Comparison of ENCODE assay signal across 8 mouse cellular contexts in the genomic region with DNA sequence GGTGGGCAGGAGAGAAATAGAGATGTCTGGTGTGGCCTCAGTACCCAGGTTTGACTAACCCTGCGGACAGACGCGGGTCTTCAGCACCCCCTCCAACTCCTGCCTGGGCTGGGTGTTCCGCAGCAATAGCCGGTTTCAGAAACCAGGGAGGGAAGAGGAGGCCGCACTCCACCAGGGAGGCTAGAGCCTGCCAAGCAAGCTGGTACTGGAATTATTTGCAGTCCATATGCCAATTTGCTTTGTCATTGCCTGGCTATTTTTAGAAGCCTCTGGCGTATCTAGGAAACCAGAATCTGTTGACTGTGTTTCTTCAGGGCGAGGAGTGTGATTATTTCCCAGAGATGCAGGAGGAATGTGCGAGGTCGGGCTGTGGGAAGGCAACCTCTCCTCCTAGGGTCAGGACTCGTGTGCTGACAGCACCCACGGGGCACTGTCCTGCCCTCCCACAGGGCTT.
DNase-seq lines count a peak whose midpoint lies in the region; ATAC-seq lines count a peak whose summit lies in the region.

No protein-coding gene starts in this region.

- no peak overlapping the region for H3K4me3 ChIP-seq in kidney, embryonic 15.5 days (replicated peaks)
- H3K4me3 ChIP-seq in heart, embryonic 13.5 days = no peak overlapping the region

- no peak for ATAC-seq in kidney, embryonic 15.5 days (replicated peaks; ENCODE audit: low FRiP score)
- 0 out of 2 replicates have a peak, but pooled peaks have one; percentile 42 for ATAC-seq in heart, embryonic 13.5 days (ENCODE audit: extremely low read depth, insufficient number of reproducible peaks, low FRiP score, low TSS enrichment)

- no peaks in the 10 kb centered on the region for H3K27me3 ChIP-seq in kidney, embryonic 15.5 days
- peaks cover 7% of the 10 kb centered on the region; the same call in 1 of the 2 replicates for H3K27me3 ChIP-seq in heart, embryonic 13.5 days (replicated peaks)

- no peaks in the 10 kb centered on the region for H3K9me3 ChIP-seq in kidney, embryonic 15.5 days (replicated peaks)
- no peaks in the 10 kb centered on the region for H3K9me3 ChIP-seq in heart, embryonic 13.5 days

- no peak overlapping the region for H3K9ac ChIP-seq in kidney, embryonic 15.5 days
- H3K9ac ChIP-seq in heart, embryonic 13.5 days = no peak overlapping the region

- 70% methylated on average over 12 of the region's 12 CpGs for WGBS in kidney, embryonic 15.5 days
- WGBS in heart, embryonic 13.5 days = 37% methylated on average over 12 of the region's 12 CpGs

- no peaks in the 10 kb centered on the region for H3K36me3 ChIP-seq in kidney, embryonic 15.5 days
- H3K36me3 ChIP-seq in heart, embryonic 13.5 days = no peaks in the 10 kb centered on the region

- H3K4me2 ChIP-seq in kidney, embryonic 15.5 days = no peak overlapping the region
- H3K4me2 ChIP-seq in heart, embryonic 13.5 days = peak overlapping the region; percentile 52

- H3K4me1 ChIP-seq in kidney, embryonic 15.5 days = no peaks in the 10 kb centered on the region
- peaks cover 18% of the 10 kb centered on the region for H3K4me1 ChIP-seq in heart, embryonic 13.5 days

- DNase-seq in kidney, adult 9 months = peak; percentile 14
- DNase-seq in cerebellum, postnatal 10 days = peak; percentile 94 to 95
- peak; percentile 66 to 77 for DNase-seq in left cerebral cortex, adult 18-20 months (ENCODE audit: low spot score in 2 of 2)
- peak; percentile 86 for DNase-seq in right cerebral cortex, adult 18-20 months
- DNase-seq in thymus, postnatal 25 days = no peak
- no peak for DNase-seq in spleen, postnatal 10 days (ENCODE audit: low spot score in 2 of 2)

- H3K27ac ChIP-seq in kidney, embryonic 15.5 days = no peak overlapping the region
- peak overlapping the region; percentile 72 for H3K27ac ChIP-seq in heart, embryonic 13.5 days (replicated peaks)

Comparison
In these comparisons a context has a peak if more than half of its experiments do, and no peak if none do; other contexts are left out.
1. DNase-seq: peak in kidney, adult 9 months (single experiment), cerebellum, postnatal 10 days (2 of 2), left cerebral cortex, adult 18-20 months (2 of 2) and right cerebral cortex, adult 18-20 months (single experiment); none in thymus, postnatal 25 days (single experiment) and spleen, postnatal 10 days (0 of 2).